Mouse (Mus musculus) neural tube, embryonic 14.5 days (tissue): Measurements from ENCODE around the gene Cuzd1. TPM values are rescaled to one million over a fixed set of nuclear protein-coding genes. Genes with fewer than 3 reads are reported as not detected.
A peak's percentile ranks its signal among the peaks of the same experiment; 100 is the strongest.

Source experiments
- ATAC-seq: fragments of 200-750 bp; cut with Nextera tagmentation; 2 replicates; pipeline ENCODE4 v1.8.0; 2017; ENCODE audit warnings: low read depth, mild to moderate bottlenecking, moderate TSS enrichment, moderate library complexity
- H3K27ac ChIP-seq: fragments of 300-500 bp; sonication (generic); 2 replicates; pipeline ENCODE4 v1.5.1; 2014; ENCODE audit warnings: low read depth, mild to moderate bottlenecking, control low read depth, low read length, moderate library complexity, mixed read lengths
- H3K27me3 ChIP-seq: fragments of 300-500 bp; sonication (generic); 2 replicates; pipeline ENCODE4 v1.6.1; 2014; ENCODE audit warnings: low read length; ENCODE audit not compliant: control insufficient read depth, insufficient read depth
- H3K36me3 ChIP-seq: fragments of 300-500 bp; sonication (generic); 2 replicates; pipeline ENCODE4 v1.6.1; 2014; ENCODE audit warnings: low read length, mixed read lengths; ENCODE audit not compliant: control insufficient read depth, insufficient read depth
- H3K4me1 ChIP-seq: fragments of 300-500 bp; sonication (generic); 2 replicates; pipeline ENCODE4 v1.6.1; 2014; ENCODE audit warnings: low read length; ENCODE audit not compliant: control insufficient read depth, insufficient read depth
- H3K4me2 ChIP-seq: fragments of 300-500 bp; sonication (generic); 2 replicates; pipeline ENCODE4 v1.6.1; 2014; ENCODE audit warnings: mild to moderate bottlenecking, low read depth, low read length, control low read depth
- H3K4me3 ChIP-seq: fragments of 300-500 bp; sonication (generic); 2 replicates; pipeline ENCODE4 v1.5.1; 2014; ENCODE audit warnings: low read depth, low read length, control low read depth, mixed read lengths
- H3K9ac ChIP-seq: fragments of 300-500 bp; sonication (generic); replicated peaks from 2 replicates; pipeline ENCODE4 v1.6.1; 2014; ENCODE audit warnings: low read depth, mild to moderate bottlenecking, control low read depth, low read length, mixed read lengths
- H3K9me3 ChIP-seq: fragments of 300-500 bp; sonication (generic); 2 replicates; pipeline ENCODE4 v1.6.1; 2016; ENCODE audit warnings: low read length; ENCODE audit not compliant: control insufficient read depth
- WGBS: fragments of 180-500 bp; shearing (Covaris S2); extraction: QIAGEN DNeasy Blood & Tissue Kit; methylation state at CpG from one replicate; pipeline ENCODE4 v1.1.7; 2014; 5-methylcytosine and 5-hydroxymethylcytosine counted together
- polyA plus RNA-seq: library from polyadenylated mRNA; unstranded; fragments of >200 nt; fragmentation: Nextera tagmentation; extraction: Ambion mirVana; gene quantifications from 2 replicates; pipeline ENCODE4 v1.2.1, GENCODE M21; 2014

Gene Cuzd1
- polyA plus RNA-seq = not detected in 2 replicates

DNA sequence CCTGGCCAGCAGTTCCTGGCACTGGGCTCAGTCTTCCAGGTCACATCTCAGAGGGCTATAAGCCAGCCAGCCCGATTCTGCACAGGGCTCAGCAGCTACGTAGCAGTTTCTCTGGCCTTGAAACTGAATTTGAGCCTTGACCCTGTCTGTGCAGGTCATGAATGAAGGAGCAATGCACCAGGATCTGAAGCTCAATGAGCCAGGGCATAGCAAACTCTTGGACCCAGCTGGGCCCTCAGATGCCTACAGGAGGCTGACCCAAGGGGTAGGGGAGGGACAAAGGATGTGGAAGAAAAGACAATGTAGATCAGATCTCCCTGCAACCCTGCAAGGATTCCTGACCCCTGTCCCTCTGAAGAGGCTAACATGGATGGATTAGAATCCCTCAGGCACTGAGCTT lies at the start of gene Cuzd1:
Cuzd1 (minus strand) TSS at position 101 of the 400 bp plus-strand sequence.
- Histone ChIP-seq H3K4me3 (no peak within 1 kb of the TSS), H3K9ac (no peak within 1 kb of the TSS), H3K27me3 (no peaks in the 10 kb centered on the region), H3K4me1 (no peaks in the 10 kb centered on the region), H3K9me3 (no peaks in the 10 kb centered on the region), H3K4me2 (no peak within 1 kb of the TSS), H3K36me3 (no peaks in the 10 kb centered on the region), H3K27ac (no peak within 1 kb of the TSS)
- WGBS = 76% methylated on average over 2 of the region's 2 CpGs
- no peak for ATAC-seq

GRCm38 (mm10) chr7:131371470-131371860 lies 49.4 kb upstream of the Cuzd1 start:
- WGBS = 6% methylated on average over 9 of the region's 9 CpGs
- H3K27me3 ChIP-seq = no peaks in the 10 kb centered on the region
- peak overlapping the region; percentile 90 for H3K27ac ChIP-seq
- no peaks in the 10 kb centered on the region for H3K9me3 ChIP-seq
- no peaks in the 10 kb centered on the region for H3K4me1 ChIP-seq
- peak; percentile 65 for ATAC-seq
- H3K36me3 ChIP-seq = no peaks in the 10 kb centered on the region
- peak overlapping the region; percentile 75 for H3K4me2 ChIP-seq
- peak overlapping the region; percentile 70 for H3K4me3 ChIP-seq
- peak overlapping the region; percentile 78 for H3K9ac ChIP-seq

- no peaks in the 10 kb centered on the region for H3K27me3 ChIP-seq
Measured at GRCm38 (mm10) chr7:131370648-131371469, 48.8 kb upstream of the Cuzd1 start, which contains the start of gene Pstk. Pstk (plus strand) TSS chr7:131371141.

GRCm38 (mm10) chr7:131364131-131364530 lies 42.0 kb upstream of the Cuzd1 start:
- H3K9ac ChIP-seq = no peak overlapping the region
- H3K9me3 ChIP-seq = no peaks in the 10 kb centered on the region
- ATAC-seq = no peak
- no peak overlapping the region for H3K4me2 ChIP-seq
- H3K36me3 ChIP-seq = no peaks in the 10 kb centered on the region
- 95% methylated on average over 8 of the region's 8 CpGs for WGBS
- no peak overlapping the region for H3K27ac ChIP-seq
- H3K27me3 ChIP-seq = no peaks in the 10 kb centered on the region; the same call in 1 of the 2 replicates
- H3K4me3 ChIP-seq = no peak overlapping the region
- peaks cover 10% of the 10 kb centered on the region; the same call in 1 of the 2 replicates for H3K4me1 ChIP-seq

More at GRCm38 (mm10) chr7:131370648-131371469, 48.8 kb upstream of the Cuzd1 start, which contains the start of gene Pstk:
- Histone ChIP-seq H3K4me3 (peak within 1 kb of the TSS; percentile 70), H3K36me3 (no peaks in the 10 kb centered on the region), H3K9me3 (no peaks in the 10 kb centered on the region), H3K4me2 (peak within 1 kb of the TSS; percentile 75), H3K27ac (peak within 1 kb of the TSS; percentile 90), H3K9ac (peak within 1 kb of the TSS; percentile 78), H3K4me1 (no peaks in the 10 kb centered on the region)
- WGBS = 6% methylated on average over 47 of the region's 47 CpGs
- ATAC-seq = peak; percentile 95

GRCm38 (mm10) chr7:131362615-131363300 lies 40.7 kb upstream of the Cuzd1 start, which contains the start of gene 2310057M21Rik:
2310057M21Rik (minus strand) TSS chr7:131362759.
- peaks cover 10% of the 10 kb centered on the region; the same call in 1 of the 2 replicates for H3K4me1 ChIP-seq

DNA sequence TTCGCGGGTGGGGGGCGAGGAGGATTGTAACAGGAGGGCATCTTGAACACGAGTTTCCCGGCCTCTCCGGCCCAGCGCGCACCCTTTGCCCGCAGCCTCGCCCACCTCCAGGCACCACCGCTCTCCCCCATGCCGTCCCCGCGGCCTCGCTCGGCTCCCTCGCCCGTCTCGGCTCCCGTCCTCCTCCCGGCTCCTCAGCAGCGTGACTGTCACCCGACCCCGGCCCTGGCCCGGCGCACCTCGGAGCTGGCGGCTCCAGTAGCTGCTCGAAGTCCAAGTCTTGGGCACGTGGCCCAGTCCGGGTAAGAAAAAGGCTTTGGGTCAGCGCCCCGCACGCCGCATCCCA lies 40.1 kb upstream of the Cuzd1 start:
- H3K9ac ChIP-seq = peak overlapping the region; percentile 89
- peak; percentile 83 for ATAC-seq
- H3K36me3 ChIP-seq = peaks cover 9% of the 10 kb centered on the region
- WGBS = under 1% methylated on average over 35 of the region's 35 CpGs
- peak overlapping the region; percentile 81 for H3K4me2 ChIP-seq
- no peaks in the 10 kb centered on the region; the same call in 1 of the 2 replicates for H3K27me3 ChIP-seq
- H3K27ac ChIP-seq = peak overlapping the region; percentile 72
- H3K9me3 ChIP-seq = no peaks in the 10 kb centered on the region
- H3K4me1 ChIP-seq = peaks cover 10% of the 10 kb centered on the region; the same call in 1 of the 2 replicates
- peak overlapping the region; percentile 90 for H3K4me3 ChIP-seq

More at GRCm38 (mm10) chr7:131362615-131363300, 40.7 kb upstream of the Cuzd1 start, which contains the start of gene 2310057M21Rik:
- Histone ChIP-seq H3K27ac (peak within 1 kb of the TSS; percentile 83), H3K4me3 (peak within 1 kb of the TSS; percentile 90), H3K4me2 (peak within 1 kb of the TSS; percentile 81), H3K9me3 (no peaks in the 10 kb centered on the region), H3K36me3 (peaks cover 6% of the 10 kb centered on the region; the same call in 1 of the 2 replicates), H3K27me3 (no peaks in the 10 kb centered on the region; the same call in 1 of the 2 replicates), H3K9ac (peak within 1 kb of the TSS; percentile 89)
- under 1% methylated on average over 55 of the region's 55 CpGs for WGBS
- ATAC-seq = peak; percentile 96

DNA sequence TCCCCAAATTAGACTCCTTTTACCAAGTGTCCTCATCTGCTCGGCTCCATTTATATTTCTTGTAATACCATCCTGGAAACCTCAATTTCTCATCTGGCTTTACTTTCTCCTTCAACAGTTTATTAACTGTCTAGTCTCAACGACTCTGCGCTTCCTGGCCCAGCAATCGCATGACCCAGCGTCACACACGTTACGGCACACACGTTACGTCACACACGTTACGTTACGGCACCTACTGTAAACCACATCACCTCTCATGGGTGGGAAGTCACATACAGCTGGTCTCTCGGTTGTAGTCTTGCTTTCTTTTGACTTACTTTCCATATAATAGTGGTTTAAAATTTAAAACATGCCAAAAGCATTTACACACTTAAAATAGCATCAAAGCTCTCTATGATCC lies 34.0 kb upstream of the Cuzd1 start:
- no peak for ATAC-seq
- H3K9ac ChIP-seq = no peak overlapping the region
- peaks cover 2% of the 10 kb centered on the region; the same call in 1 of the 2 replicates for H3K4me1 ChIP-seq
- H3K9me3 ChIP-seq = no peaks in the 10 kb centered on the region
- peaks cover 28% of the 10 kb centered on the region for H3K36me3 ChIP-seq
- no peaks in the 10 kb centered on the region for H3K27me3 ChIP-seq
- H3K27ac ChIP-seq = no peak overlapping the region
- 97% methylated on average over 13 of the region's 13 CpGs for WGBS
- H3K4me3 ChIP-seq = no peak overlapping the region
- no peak overlapping the region for H3K4me2 ChIP-seq

GRCm38 (mm10) chr7:131345856-131346541 lies 23.9 kb upstream of the Cuzd1 start:
- H3K36me3 ChIP-seq = peaks cover 30% of the 10 kb centered on the region
- WGBS = 52% methylated on average over 7 of the region's 7 CpGs

More at GRCm38 (mm10) chr7:131345856-131346541, 23.9 kb upstream of the Cuzd1 start:
- no peak overlapping the region for H3K9ac ChIP-seq
- H3K4me3 ChIP-seq = no peak overlapping the region
- H3K4me1 ChIP-seq = no peaks in the 10 kb centered on the region
- no peaks in the 10 kb centered on the region for H3K27me3 ChIP-seq
- no peaks in the 10 kb centered on the region for H3K9me3 ChIP-seq
- no peak overlapping the region for H3K4me2 ChIP-seq
- H3K27ac ChIP-seq = no peak overlapping the region
- no peak for ATAC-seq
